Mouse (Mus musculus) testis, postnatal 14 days (tissue): ENCODE data around the gene Ttc39d.
"Not testable (repeated sequence)": the region's sequence is repeated elsewhere in the genome, so short reads cannot be mapped to it uniquely, and the experiment has no call there.

Source experiments
- DNase-seq: peaks from one replicate; pipeline ENCODE4 v3.0.0; 2021; ENCODE audit warnings: low spot score

The Ttc39d gene

GRCm38 (mm10) chr17:80206671-80207581 lies at the start of gene Ttc39d, which contains the start of gene Srsf7:
Gene Ttc39d (plus strand): TSS chr17:80207460.
Gene Srsf7 (minus strand): TSS chr17:80207307.
- DNase-seq = peak; percentile 99

- no peak for DNase-seq
Measured at GRCm38 (mm10) chr17:80157489-80157888, 49.8 kb upstream of the Ttc39d start.

- peak; percentile 44 for DNase-seq
Measured at GRCm38 (mm10) chr17:80160454-80160853, 46.8 kb upstream of the Ttc39d start.

GRCm38 (mm10) chr17:80163991-80164390 lies 43.3 kb upstream of the Ttc39d start:
- no peak for DNase-seq

GRCm38 (mm10) chr17:80165741-80166140 lies 41.5 kb upstream of the Ttc39d start:
- DNase-seq = no peak

GRCm38 (mm10) chr17:80166346-80166745 lies 40.9 kb upstream of the Ttc39d start:
- no peak for DNase-seq

- DNase-seq = no peak
Measured at GRCm38 (mm10) chr17:80167436-80167835, 39.8 kb upstream of the Ttc39d start.

- DNase-seq = no peak
Measured at GRCm38 (mm10) chr17:80167851-80168251, 39.4 kb upstream of the Ttc39d start.

- DNase-seq = peak; percentile 24
Measured at GRCm38 (mm10) chr17:80168425-80169182, 38.7 kb upstream of the Ttc39d start.

- DNase-seq = no peak
Measured at GRCm38 (mm10) chr17:80169792-80170191, 37.5 kb upstream of the Ttc39d start.

- DNase-seq = no peak
Measured at GRCm38 (mm10) chr17:80170951-80171350, 36.3 kb upstream of the Ttc39d start.

- no peak for DNase-seq
Measured at GRCm38 (mm10) chr17:80171948-80172347, 35.3 kb upstream of the Ttc39d start.

GRCm38 (mm10) chr17:80172761-80173160 lies 34.5 kb upstream of the Ttc39d start:
- no peak for DNase-seq

- DNase-seq = no peak
Measured at GRCm38 (mm10) chr17:80173708-80174107, 33.6 kb upstream of the Ttc39d start.

- no peak for DNase-seq
Measured at GRCm38 (mm10) chr17:80174146-80174545, 33.1 kb upstream of the Ttc39d start.

GRCm38 (mm10) chr17:80174699-80175385 lies 32.4 kb upstream of the Ttc39d start:
- no peak for DNase-seq

- no peak for DNase-seq
Measured at GRCm38 (mm10) chr17:80175386-80175739, 31.9 kb upstream of the Ttc39d start.

- no peak for DNase-seq
Measured at GRCm38 (mm10) chr17:80175966-80176365, 31.3 kb upstream of the Ttc39d start.

GRCm38 (mm10) chr17:80178846-80179245 lies 28.4 kb upstream of the Ttc39d start:
- DNase-seq = not testable (repeated sequence)

- DNase-seq = peak; percentile 57
Measured at GRCm38 (mm10) chr17:80179959-80180358, 27.3 kb upstream of the Ttc39d start.

- DNase-seq = no peak
Measured at GRCm38 (mm10) chr17:80180468-80180867, 26.8 kb upstream of the Ttc39d start.

- no peak for DNase-seq
Measured at GRCm38 (mm10) chr17:80183615-80184014, 23.6 kb upstream of the Ttc39d start.
